Mouse (Mus musculus) heart, embryonic 11.5 days (tissue): ENCODE results near the gene Slc35e4. TPM values are rescaled to one million over a fixed set of nuclear protein-coding genes. Genes with fewer than 3 reads are reported as not detected.

Experiments used
- ATAC-seq: fragments of 200-750 bp; cut with Nextera tagmentation; replicated peaks from 2 replicates; pipeline ENCODE4 v1.8.0; 2017; ENCODE audit warnings: moderate library complexity; ENCODE audit not compliant: insufficient number of reproducible peaks, low FRiP score, low TSS enrichment
- H3K27ac ChIP-seq: fragments of 300-500 bp; sonication (generic); 2 replicates; pipeline ENCODE4 v1.5.1; 2014; ENCODE audit warnings: mild to moderate bottlenecking, low read depth, low read length
- H3K27me3 ChIP-seq: fragments of 300-500 bp; sonication (generic); 2 replicates; pipeline ENCODE4 v1.6.1; 2014; ENCODE audit warnings: mild to moderate bottlenecking, low read length, mixed read lengths; ENCODE audit not compliant: control insufficient read depth, insufficient read depth
- H3K36me3 ChIP-seq: fragments of 300-500 bp; sonication (generic); 2 replicates; pipeline ENCODE4 v1.6.1; 2014; ENCODE audit warnings: mild to moderate bottlenecking, low read length, moderate library complexity, mixed read lengths; ENCODE audit not compliant: control insufficient read depth, insufficient read depth
- H3K4me1 ChIP-seq: fragments of 300-500 bp; sonication (generic); 2 replicates; pipeline ENCODE4 v1.6.1; 2014; ENCODE audit warnings: low read length; ENCODE audit not compliant: control insufficient read depth, insufficient read depth
- H3K4me2 ChIP-seq: fragments of 300-500 bp; sonication (generic); 2 replicates; pipeline ENCODE4 v1.6.1; 2014; ENCODE audit warnings: mild to moderate bottlenecking, moderate library complexity
- H3K4me3 ChIP-seq: fragments of 300-500 bp; sonication (generic); 2 replicates; pipeline ENCODE4 v1.5.1; 2014; ENCODE audit warnings: low read depth, low read length
- H3K9ac ChIP-seq: fragments of 300-500 bp; sonication (generic); 2 replicates; pipeline ENCODE4 v1.6.1; 2014; ENCODE audit warnings: mild to moderate bottlenecking, low read depth, low read length, moderate library complexity
- H3K9me3 ChIP-seq: fragments of 300-500 bp; sonication (generic); replicated peaks from 2 replicates; pipeline ENCODE4 v1.6.1; 2016; ENCODE audit warnings: low read length; ENCODE audit not compliant: control insufficient read depth
- WGBS: fragments of 180-500 bp; shearing (Covaris S2); extraction: QIAGEN DNeasy Blood & Tissue Kit; methylation state at CpG from one replicate; pipeline ENCODE4 v1.1.7; 2014; ENCODE audit not compliant: insufficient replicate concordance; 5-methylcytosine and 5-hydroxymethylcytosine counted together
- polyA plus RNA-seq: library from polyadenylated mRNA; unstranded; fragments of >200 nt; fragmentation: Nextera tagmentation; extraction: Ambion mirVana; gene quantifications from 2 replicates; pipeline ENCODE4 v1.2.1, GENCODE M21; 2014

Gene Slc35e4
- polyA plus RNA-seq, 1 experiment from 2014 or later = 2.9 TPM

- no peaks in the 10 kb centered on the region for H3K4me1 ChIP-seq
- H3K9me3 ChIP-seq = no peaks in the 10 kb centered on the region
- no peaks in the 10 kb centered on the region for H3K36me3 ChIP-seq
- no peak overlapping the region for H3K4me3 ChIP-seq
- no peak overlapping the region for H3K4me2 ChIP-seq
- H3K27me3 ChIP-seq = no peaks in the 10 kb centered on the region
- WGBS = 85% methylated on average over 7 of the region's 7 CpGs
- H3K27ac ChIP-seq = no peak overlapping the region
- no peak overlapping the region for H3K9ac ChIP-seq
- no peak for ATAC-seq
Measured at GRCm38 (mm10) chr11:3941371-3941770, 26.9 kb upstream of the Slc35e4 start.

GRCm38 (mm10) chr11:3937321-3937874, 22.9 kb upstream of the Slc35e4 start:
- WGBS = 73% methylated on average over 13 of the region's 13 CpGs
- Histone ChIP-seq H3K27me3 (no peaks in the 10 kb centered on the region), H3K9ac (no peak overlapping the region), H3K4me1 (no peaks in the 10 kb centered on the region), H3K27ac (no peak overlapping the region), H3K36me3 (no peaks in the 10 kb centered on the region), H3K4me2 (no peak overlapping the region), H3K9me3 (no peaks in the 10 kb centered on the region), H3K4me3 (no peak overlapping the region)
- ATAC-seq = no peak

- 84% methylated on average over 3 of the region's 3 CpGs for WGBS
- H3K9ac ChIP-seq = no peak overlapping the region
- no peaks in the 10 kb centered on the region for H3K27me3 ChIP-seq
- H3K36me3 ChIP-seq = no peaks in the 10 kb centered on the region
- ATAC-seq = no peak
- H3K4me2 ChIP-seq = no peak overlapping the region
- no peak overlapping the region for H3K4me3 ChIP-seq
- H3K4me1 ChIP-seq = peaks cover under 1% of the 10 kb centered on the region; the same call in 1 of the 2 replicates
- H3K9me3 ChIP-seq = no peaks in the 10 kb centered on the region
- no peak overlapping the region for H3K27ac ChIP-seq
Measured at GRCm38 (mm10) chr11:3936318-3936717, 21.9 kb upstream of the Slc35e4 start.

GRCm38 (mm10) chr11:3935135-3935534, 20.7 kb upstream of the Slc35e4 start:
- no peaks in the 10 kb centered on the region for H3K9me3 ChIP-seq
- H3K36me3 ChIP-seq = no peaks in the 10 kb centered on the region
- WGBS = 80% methylated on average over 4 of the region's 4 CpGs
- H3K9ac ChIP-seq = no peak overlapping the region
- no peak overlapping the region for H3K27ac ChIP-seq
- ATAC-seq = no peak
- H3K4me2 ChIP-seq = no peak overlapping the region
- no peak overlapping the region for H3K4me3 ChIP-seq
- peaks cover 5% of the 10 kb centered on the region; the same call in 1 of the 2 replicates for H3K4me1 ChIP-seq
- H3K27me3 ChIP-seq = no peaks in the 10 kb centered on the region

GRCm38 (mm10) chr11:3933756-3934285, 19.4 kb upstream of the Slc35e4 start:
- H3K4me3 ChIP-seq = no peak overlapping the region
- H3K9me3 ChIP-seq = no peaks in the 10 kb centered on the region
- H3K36me3 ChIP-seq = no peaks in the 10 kb centered on the region
- 92% methylated on average over 9 of the region's 9 CpGs for WGBS
- no peak overlapping the region for H3K9ac ChIP-seq
- H3K4me2 ChIP-seq = no peak overlapping the region
- no peak for ATAC-seq
- no peaks in the 10 kb centered on the region for H3K27me3 ChIP-seq
- H3K4me1 ChIP-seq = peaks cover 5% of the 10 kb centered on the region; the same call in 1 of the 2 replicates
- no peak overlapping the region for H3K27ac ChIP-seq

- no peaks in the 10 kb centered on the region for H3K9me3 ChIP-seq
- peak within 1 kb of the TSS; percentile 61 for H3K4me2 ChIP-seq
- H3K27ac ChIP-seq = peak within 1 kb of the TSS; percentile 0; the same call in 1 of the 2 replicates
- H3K4me1 ChIP-seq = peaks cover 5% of the 10 kb centered on the region; the same call in 1 of the 2 replicates
- peak; percentile 86 for ATAC-seq
- peak within 1 kb of the TSS; percentile 63 for H3K4me3 ChIP-seq
- peaks cover 1% of the 10 kb centered on the region; the same call in 1 of the 2 replicates for H3K36me3 ChIP-seq
- 0% methylated on average over 22 of the region's 26 CpGs for WGBS
- H3K9ac ChIP-seq = peak within 1 kb of the TSS; percentile 74
- no peaks in the 10 kb centered on the region for H3K27me3 ChIP-seq
Measured at GRCm38 (mm10) chr11:3931511-3932211, 17.2 kb upstream of the Slc35e4 start, which contains the start of gene Tcn2. Gene Tcn2 (minus strand): TSS chr11:3932159.

- peaks cover 2% of the 10 kb centered on the region; the same call in 1 of the 2 replicates for H3K36me3 ChIP-seq
- H3K4me3 ChIP-seq = peak overlapping the region; percentile 63
- H3K27me3 ChIP-seq = no peaks in the 10 kb centered on the region
- no peak for ATAC-seq
- peak overlapping the region; percentile 74 for H3K9ac ChIP-seq
- peaks cover 5% of the 10 kb centered on the region; the same call in 1 of the 2 replicates for H3K4me1 ChIP-seq
- H3K4me2 ChIP-seq = peak overlapping the region; percentile 61
- no peak overlapping the region for H3K27ac ChIP-seq
- WGBS = 38% methylated on average over 6 of the region's 6 CpGs
- no peaks in the 10 kb centered on the region for H3K9me3 ChIP-seq
Measured at GRCm38 (mm10) chr11:3930931-3931330, 16.5 kb upstream of the Slc35e4 start.

- no peaks in the 10 kb centered on the region for H3K9me3 ChIP-seq
- no peak overlapping the region for H3K9ac ChIP-seq
- H3K4me1 ChIP-seq = peaks cover 5% of the 10 kb centered on the region; the same call in 1 of the 2 replicates
- no peak overlapping the region for H3K4me3 ChIP-seq
- ATAC-seq = no peak
- H3K4me2 ChIP-seq = no peak overlapping the region
- no peaks in the 10 kb centered on the region for H3K27me3 ChIP-seq
- no peak overlapping the region for H3K27ac ChIP-seq
- peaks cover 2% of the 10 kb centered on the region; the same call in 1 of the 2 replicates for H3K36me3 ChIP-seq
- 56% methylated on average over 4 of the region's 4 CpGs for WGBS
Measured at GRCm38 (mm10) chr11:3930019-3930418, 15.6 kb upstream of the Slc35e4 start.
